ENCODE assay signal across 8 mouse cellular contexts in genomic region chr3:134236414-134237112, GRCm38 (mm10). TPM values are rescaled to one million over a fixed set of nuclear protein-coding genes. Genes with fewer than 3 reads are reported as not detected.
A peak's percentile ranks its signal among the peaks of the same experiment; 100 is the strongest.
DNase-seq lines count a peak whose midpoint lies in the region; ATAC-seq and TF ChIP-seq lines count a peak whose summit lies in the region.

Cxxc4 (plus strand) TSS chr3:134236484.

- no peak for DNase-seq in layer of hippocampus, adult 2 months (ENCODE audit: low spot score in 2 of 2)
- no peak for DNase-seq in layer of hippocampus, adult 11-12 months (ENCODE audit: low spot score)
- no peak for DNase-seq in embryonic facial prominence, embryonic 10.5 days (ENCODE audit: low spot score)
- no peak for DNase-seq in hindbrain, embryonic 11.5 days (ENCODE audit: low spot score)
- DNase-seq in liver, embryonic 13.5 days = no peak
- no peak for DNase-seq in frontal cortex, postnatal 25 days (ENCODE audit: low spot score in 2 of 2)
- no peak for DNase-seq in adrenal gland, adult 18-20 months (ENCODE audit: low spot score in 2 of 2)

- ATAC-seq in hindbrain, embryonic 11.5 days (ENCODE audit: low FRiP score) = peak; percentile 71
- peak; percentile 39; the same call in 1 of the 2 replicates for ATAC-seq in liver, embryonic 13.5 days (ENCODE audit: low read depth)
- no peak for ATAC-seq in megakaryocyte progenitor cell, adult 5-6 weeks (replicated peaks; ENCODE audit: poor library complexity)

- no peaks in the 10 kb centered on the region for H3K9me3 ChIP-seq in embryonic facial prominence, embryonic 10.5 days
- H3K9me3 ChIP-seq in hindbrain, embryonic 11.5 days (ENCODE audit: control insufficient read depth, low read length) = no peaks in the 10 kb centered on the region
- no peaks in the 10 kb centered on the region for H3K9me3 ChIP-seq in liver, embryonic 13.5 days (replicated peaks)

- no peaks in the 10 kb centered on the region for H3K36me3 ChIP-seq in embryonic facial prominence, embryonic 10.5 days (replicated peaks)
- no peaks in the 10 kb centered on the region for H3K36me3 ChIP-seq in hindbrain, embryonic 11.5 days (ENCODE audit: control insufficient read depth, insufficient read depth, low read length)
- no peaks in the 10 kb centered on the region for H3K36me3 ChIP-seq in liver, embryonic 13.5 days

- under 1% methylated on average over 20 of the region's 22 CpGs for WGBS in embryonic facial prominence, embryonic 10.5 days
- 2% methylated on average over 13 of the region's 22 CpGs for WGBS in hindbrain, embryonic 11.5 days
- whole genome bisulfite sequencing in liver, embryonic 13.5 days (ENCODE audit: insufficient replicate concordance) = 5% methylated on average over 10 of the region's 22 CpGs

- peak within 1 kb of the TSS; percentile 86 for H3K4me2 ChIP-seq in hindbrain, embryonic 11.5 days (replicated peaks; ENCODE audit: low read depth, low read length)
- peak within 1 kb of the TSS; percentile 63 for H3K4me2 ChIP-seq in liver, embryonic 13.5 days

- peak within 1 kb of the TSS; percentile 53 for H3K9ac ChIP-seq in hindbrain, embryonic 11.5 days (ENCODE audit: low read depth, low read length)
- H3K9ac ChIP-seq in liver, embryonic 13.5 days = no peak within 1 kb of the TSS; the same call in 1 of the 2 replicates

- H3K27ac ChIP-seq in layer of hippocampus, adult 2 months = peak within 1 kb of the TSS; percentile 77
- peak within 1 kb of the TSS; percentile 92 for H3K27ac ChIP-seq in embryonic facial prominence, embryonic 10.5 days (replicated peaks)
- peak within 1 kb of the TSS; percentile 100 for H3K27ac ChIP-seq in hindbrain, embryonic 11.5 days (ENCODE audit: low read depth, low read length)
- H3K27ac ChIP-seq in liver, embryonic 13.5 days = no peak within 1 kb of the TSS

- peak within 1 kb of the TSS; percentile 65 for H3K4me3 ChIP-seq in layer of hippocampus, adult 2 months
- peak within 1 kb of the TSS; percentile 77 for H3K4me3 ChIP-seq in embryonic facial prominence, embryonic 10.5 days
- H3K4me3 ChIP-seq in hindbrain, embryonic 11.5 days (ENCODE audit: low read depth, low read length) = peak within 1 kb of the TSS; percentile 71
- peak within 1 kb of the TSS; percentile 47 for H3K4me3 ChIP-seq in liver, embryonic 13.5 days (replicated peaks)

- H3K4me1 ChIP-seq in embryonic facial prominence, embryonic 10.5 days = peaks cover 40% of the 10 kb centered on the region
- H3K4me1 ChIP-seq in hindbrain, embryonic 11.5 days (replicated peaks; ENCODE audit: control insufficient read depth, insufficient read depth, low read length) = no peaks in the 10 kb centered on the region
- H3K4me1 ChIP-seq in liver, embryonic 13.5 days (replicated peaks) = peaks cover 4% of the 10 kb centered on the region; the same call in 1 of the 2 replicates

- H3K27me3 ChIP-seq in embryonic facial prominence, embryonic 10.5 days (replicated peaks; ENCODE audit: low read depth, poor library complexity, severe bottlenecking) = no peaks in the 10 kb centered on the region
- no peaks in the 10 kb centered on the region for H3K27me3 ChIP-seq in hindbrain, embryonic 11.5 days (ENCODE audit: control insufficient read depth, insufficient read depth, low read length)
- peaks cover 67% of the 10 kb centered on the region for H3K27me3 ChIP-seq in liver, embryonic 13.5 days

- TF ChIP-seq CTCF in layer of hippocampus, adult 2 months (conservative IDR thresholded peaks at IDR 0.05) = no peak

RNA-seq across cellular contexts. Expression of gene Cxxc4, which starts in this region (rescaled TPM):
- total RNA-seq in layer of hippocampus, adult 2 months (2021) = 10 to 100 TPM; 12.4 to 14.7 TPM
- polyA plus RNA-seq in embryonic facial prominence, embryonic 10.5 days (2016; fragmentation: Nextera tagmentation; extraction: Ambion mirVana) = 8.7 and 9.3 TPM in 2 replicates
- 26.5 and 32.7 TPM in 2 replicates for polyA plus RNA-seq in hindbrain, embryonic 11.5 days (2014; fragmentation: Nextera tagmentation; extraction: Ambion mirVana)
- polyA plus RNA-seq in liver, embryonic 13.5 days (2015; fragmentation: Nextera tagmentation; extraction: Ambion mirVana) = 0.33 and 0.42 TPM in 2 replicates
- total RNA-seq in megakaryocyte progenitor cell, adult 5-6 weeks (2015) = not detected in 2 replicates
- total RNA-seq in megakaryocyte progenitor cell, adult 5-6 weeks (2017) = not detected in 2 replicates
- total RNA-seq in adrenal gland, adult 18-20 months (2021) = 1 to 10 TPM; 4.9 TPM

Comparison
In these comparisons a context has a peak if more than half of its experiments do, and no peak if none do; other contexts are left out.
1. RNA of gene Cxxc4 (total RNA-seq): 12.4 to 14.7 TPM in layer of hippocampus, adult 2 months and 4.9 TPM in adrenal gland, adult 18-20 months; not detected in megakaryocyte progenitor cell, adult 5-6 weeks; every median in the first group is over 4 times any median in the second.
2. Peak in ATAC-seq, H3K4me3 ChIP-seq and H3K4me2 ChIP-seq in liver, embryonic 13.5 days; RNA of the gene not detected or under 1 TPM.
3. Peak in every context shown above with its lines, with median percentiles within 50 percentile points of each other: H3K4me3 ChIP-seq.